Mouse (Mus musculus) limb, embryonic 14.5 days (tissue): ENCODE results near the gene Nup98. TPM values are rescaled to one million over a fixed set of nuclear protein-coding genes. Genes with fewer than 3 reads are reported as not detected.

Source experiments
- ATAC-seq: fragments of 200-750 bp; cut with Nextera tagmentation; 2 replicates; pipeline ENCODE4 v1.8.0; 2017; ENCODE audit warnings: low read depth, moderate number of reproducible peaks, moderate TSS enrichment; ENCODE audit not compliant: low FRiP score
- DNase-seq: peaks from one replicate; pipeline ENCODE4 v3.0.0-alpha.2; 2015; ENCODE audit warnings: low spot score
- H3K27ac ChIP-seq: fragments of 300-500 bp; sonication (generic); replicated peaks from 2 replicates; pipeline ENCODE4 v1.5.1; 2014; ENCODE audit warnings: low read depth, mild to moderate bottlenecking, low read length, moderate library complexity, mixed read lengths
- H3K27me3 ChIP-seq: fragments of 300-500 bp; sonication (generic); 2 replicates; pipeline ENCODE4 v1.6.1; 2014; ENCODE audit warnings: low read length, mixed read lengths; ENCODE audit not compliant: control insufficient read depth, insufficient read depth
- H3K36me3 ChIP-seq: fragments of 300-500 bp; sonication (generic); 2 replicates; pipeline ENCODE4 v1.6.1; 2014; ENCODE audit warnings: mild to moderate bottlenecking, low read length, moderate library complexity, mixed read lengths; ENCODE audit not compliant: control insufficient read depth, insufficient read depth
- H3K4me1 ChIP-seq: fragments of 300-500 bp; sonication (generic); 2 replicates; pipeline ENCODE4 v1.6.1; 2014; ENCODE audit warnings: antibody characterized with exemption, low read length, mixed read lengths; ENCODE audit not compliant: control insufficient read depth, insufficient read depth
- H3K4me2 ChIP-seq: fragments of 300-500 bp; sonication (generic); replicated peaks from 2 replicates; pipeline ENCODE4 v1.6.1; 2014; ENCODE audit warnings: low read depth, mild to moderate bottlenecking, low read length, moderate library complexity; ENCODE audit not compliant: severe bottlenecking
- H3K4me3 ChIP-seq: fragments of 300-500 bp; sonication (generic); replicated peaks from 2 replicates; pipeline ENCODE4 v1.5.1; 2014; ENCODE audit warnings: low read length
- H3K9ac ChIP-seq: fragments of 300-500 bp; sonication (generic); 2 replicates; pipeline ENCODE4 v1.6.1; 2014; ENCODE audit warnings: mild to moderate bottlenecking, low read depth, low read length, moderate library complexity; ENCODE audit not compliant: severe bottlenecking
- H3K9me3 ChIP-seq: fragments of 300-500 bp; sonication (generic); 2 replicates; pipeline ENCODE4 v1.6.1; 2016; ENCODE audit warnings: low read length; ENCODE audit not compliant: control insufficient read depth
- POLR2A ChIP-seq: fragments of 200-500 bp; IDR thresholded peaks from 2 replicates; pipeline ENCODE4 v1.8.0; 2012; ENCODE audit warnings: inconsistent platforms, mild to moderate bottlenecking, moderate library complexity, borderline replicate concordance; ENCODE audit not compliant: insufficient read depth, insufficient read length; ENCODE audit errors: extremely low read depth
- WGBS: fragments of 180-500 bp; shearing (Covaris S2); extraction: QIAGEN DNeasy Blood & Tissue Kit; methylation state at CpG from one replicate; pipeline ENCODE4 v1.1.7; 2014; 5-methylcytosine and 5-hydroxymethylcytosine counted together
- polyA plus RNA-seq, 2 experiments: library from polyadenylated mRNA; depleted of rRNA in 1 of 2; stranded (reverse) in 1 of 2; unstranded in 1 of 2; fragments of >200 nt; fragmentation: Nextera tagmentation in 1 of 2; extraction: Ambion mirVana in 1 of 2; gene quantifications; 2 replicates each; pipeline versions ENCODE4 v1.2.1 to v1.2.3; 2012 to 2014

Gene Nup98
- polyA plus RNA-seq (2012; rRNA removed) (27.3 and 28.3 TPM in 2 replicates), polyA plus RNA-seq (2014; fragmentation: Nextera tagmentation; extraction: Ambion mirVana) (38.9 and 41.5 TPM in 2 replicates)

DNA sequence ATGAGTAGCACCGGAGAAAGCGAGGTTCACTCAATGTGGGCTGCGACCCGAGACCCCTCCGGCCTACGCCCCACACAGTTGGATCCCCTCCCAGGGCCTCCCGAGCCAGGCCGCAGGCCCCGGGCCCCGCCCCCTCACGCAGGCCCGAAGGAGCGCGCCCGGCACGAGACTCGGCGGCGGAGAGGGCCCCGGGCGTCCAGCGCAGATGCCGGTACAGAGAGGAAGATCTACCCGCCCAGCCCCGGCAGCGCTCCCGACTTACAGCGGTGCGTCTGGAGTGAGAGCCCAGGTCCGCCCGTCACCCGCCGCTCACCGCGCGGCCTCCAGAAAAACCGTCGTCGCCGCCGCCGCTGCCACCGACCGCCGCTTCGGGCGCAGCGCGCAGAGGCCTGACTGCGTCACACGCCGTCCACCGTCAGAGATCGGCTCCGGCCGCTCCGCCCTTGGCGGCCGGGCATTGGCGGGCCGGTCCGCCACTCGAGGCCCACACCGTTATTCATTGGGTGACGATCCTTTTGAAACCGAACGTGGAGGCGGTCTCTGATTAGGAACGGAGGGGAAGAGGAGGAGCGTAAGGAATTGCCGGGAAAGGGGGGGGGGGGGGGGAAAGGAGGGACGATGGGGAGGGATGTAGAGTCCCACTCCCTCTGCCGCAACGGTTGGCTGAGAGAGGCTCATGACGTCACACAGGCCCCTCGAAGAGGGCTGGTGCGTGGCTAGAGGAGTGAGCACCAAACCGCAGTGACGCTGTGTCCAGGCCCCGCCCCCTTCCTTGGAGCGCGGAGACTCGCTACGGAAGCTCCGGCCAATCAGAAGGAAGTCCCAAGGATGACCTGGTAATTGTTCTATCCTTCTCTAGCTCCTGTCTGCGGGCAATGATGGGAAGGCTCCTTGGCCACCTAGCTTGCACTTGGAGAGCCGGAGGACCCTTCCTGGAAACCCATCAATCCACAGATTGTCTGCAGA, at the start of gene Nup98, which contains the start of gene Pgap2:
TSS of gene Nup98 (minus strand) at position 421 of the 966 bp plus-strand sequence.
TSS of gene Pgap2 (plus strand) at position 453 of the 966 bp plus-strand sequence.
- peak; percentile 85; the same call in 1 of the 2 replicates for TF ChIP-seq POLR2A
- DNase-seq, result peak; percentile 99
- WGBS, result 1% methylated on average over 56 of the region's 87 CpGs
- Histone ChIP-seq H3K9ac (peak within 1 kb of the TSS; percentile 86), H3K4me3 (peak within 1 kb of the TSS; percentile 86), H3K27me3 (no peaks in the 10 kb centered on the region), H3K4me1 (peaks cover 10% of the 10 kb centered on the region), H3K27ac (peak within 1 kb of the TSS; percentile 95), H3K4me2 (peak within 1 kb of the TSS; percentile 75), H3K36me3 (no peaks in the 10 kb centered on the region), H3K9me3 (no peaks in the 10 kb centered on the region)
- ATAC-seq, result peak; percentile 98

DNA sequence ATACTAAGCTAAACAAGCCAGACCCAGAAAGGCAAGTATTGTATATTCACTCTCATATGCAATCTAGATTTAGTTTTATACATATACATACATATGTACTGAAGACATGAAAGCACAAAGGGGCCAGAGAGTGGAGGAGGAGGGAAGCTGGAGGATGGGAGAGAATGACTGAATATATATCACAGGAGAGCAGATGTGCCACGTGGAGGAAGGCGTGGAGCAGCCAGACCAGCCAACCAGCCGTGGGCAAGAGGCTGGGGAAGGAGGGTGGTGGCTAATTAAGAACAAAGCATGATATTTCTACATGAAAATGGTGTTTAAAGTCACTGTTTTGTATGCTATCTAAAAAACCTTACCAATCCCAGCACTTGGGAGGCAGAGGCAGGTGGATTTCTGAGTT, 48.8 kb upstream of the Nup98 start:
- Histone ChIP-seq H3K27me3 (no peaks in the 10 kb centered on the region), H3K9ac (no peak overlapping the region), H3K36me3 (no peaks in the 10 kb centered on the region), H3K4me1 (no peaks in the 10 kb centered on the region), H3K9me3 (no peaks in the 10 kb centered on the region), H3K27ac (no peak overlapping the region), H3K4me2 (no peak overlapping the region), H3K4me3 (no peak overlapping the region)
- no peak for ATAC-seq
- TF ChIP-seq POLR2A, result no peak
- WGBS, result 61% methylated on average over 3 of the region's 3 CpGs
- DNase-seq, result no peak

DNA sequence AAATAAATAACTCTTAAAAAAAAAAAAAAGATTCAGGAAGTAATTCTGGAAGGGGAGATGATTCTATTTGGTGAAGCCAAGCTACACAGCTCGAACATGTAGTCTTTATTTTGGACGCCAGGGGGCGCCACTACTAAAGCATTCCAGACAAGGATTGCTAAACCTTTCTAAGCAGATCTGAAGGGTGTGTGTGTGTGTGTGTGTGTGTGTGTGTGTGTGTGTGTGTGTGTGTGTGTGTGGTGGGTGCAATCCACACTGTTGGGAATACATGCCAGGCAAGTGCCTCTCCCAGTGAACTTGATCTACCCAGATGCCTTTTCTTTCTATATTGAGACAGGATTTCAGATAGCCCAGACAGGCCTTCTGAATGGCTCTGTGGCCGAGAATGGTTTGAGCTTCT, 48.2 kb upstream of the Nup98 start:
- ATAC-seq (peak; percentile 61; the same call in 1 of the 2 replicates), DNase-seq (peak; percentile 85)
- WGBS, result 24% methylated on average over 4 of the region's 4 CpGs
- TF ChIP-seq POLR2A, result no peak
- H3K27me3 ChIP-seq, result no peaks in the 10 kb centered on the region
- H3K27ac ChIP-seq, result no peak overlapping the region
- H3K4me2 ChIP-seq, result no peak overlapping the region
- H3K4me1 ChIP-seq, result no peaks in the 10 kb centered on the region
- H3K4me3 ChIP-seq, result no peak overlapping the region
- H3K36me3 ChIP-seq, result no peaks in the 10 kb centered on the region
- no peaks in the 10 kb centered on the region for H3K9me3 ChIP-seq
- H3K9ac ChIP-seq, result no peak overlapping the region

DNA sequence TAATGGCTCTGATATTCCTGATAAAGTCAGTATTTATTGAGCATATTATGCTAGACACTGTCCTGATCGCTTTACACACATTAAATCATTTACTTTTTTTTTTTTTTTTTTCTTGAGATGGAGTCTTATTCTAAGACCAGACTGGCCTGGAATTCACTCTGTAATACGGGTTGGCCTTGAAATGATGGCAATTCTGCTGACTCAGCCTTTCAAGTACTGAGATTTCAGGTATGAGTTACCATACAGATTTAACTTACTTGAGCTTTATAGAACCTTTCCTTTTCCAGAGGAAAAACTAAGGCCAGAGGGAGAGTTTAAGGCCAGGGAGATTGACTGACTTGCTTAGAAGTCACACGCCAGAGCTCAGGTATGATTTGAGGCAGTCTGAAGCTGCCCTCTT, 46.7 kb upstream of the Nup98 start:
- ATAC-seq (no peak), DNase-seq (no peak)
- Histone ChIP-seq H3K27me3 (no peaks in the 10 kb centered on the region), H3K9ac (no peak overlapping the region), H3K36me3 (no peaks in the 10 kb centered on the region), H3K4me3 (no peak overlapping the region), H3K4me1 (no peaks in the 10 kb centered on the region), H3K4me2 (no peak overlapping the region), H3K27ac (no peak overlapping the region), H3K9me3 (no peaks in the 10 kb centered on the region)
- no peak for TF ChIP-seq POLR2A
- WGBS, result 77% methylated on average over 3 of the region's 3 CpGs

DNA sequence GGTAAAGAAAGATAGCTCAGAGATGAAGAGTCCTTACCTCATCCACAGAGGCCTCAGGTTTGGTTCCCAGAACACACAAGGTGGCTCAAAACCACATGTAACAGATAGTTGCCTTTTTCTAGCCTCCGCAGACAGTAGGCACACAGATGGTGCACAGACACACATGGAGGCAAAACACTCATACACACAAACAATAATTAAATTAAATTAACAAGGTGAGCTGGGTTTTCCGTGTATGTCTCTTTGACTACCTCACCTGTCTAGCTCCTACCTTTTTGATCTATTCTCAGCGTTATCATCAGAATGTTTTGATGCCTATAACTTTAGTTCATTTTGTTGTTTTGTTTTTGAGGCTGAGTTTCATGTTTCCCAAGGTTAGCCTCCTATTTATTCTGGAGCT, 46.0 kb upstream of the Nup98 start, which contains the start of gene Rhog:
TSS of gene Rhog (minus strand) at position 101 of the 400 bp plus-strand sequence.
- Histone ChIP-seq H3K4me2 (no peak within 1 kb of the TSS), H3K27ac (no peak within 1 kb of the TSS), H3K36me3 (no peaks in the 10 kb centered on the region), H3K4me3 (no peak within 1 kb of the TSS), H3K27me3 (no peaks in the 10 kb centered on the region), H3K4me1 (no peaks in the 10 kb centered on the region), H3K9ac (no peak within 1 kb of the TSS), H3K9me3 (no peaks in the 10 kb centered on the region)
- DNase-seq (no peak), ATAC-seq (no peak)
- no peak for TF ChIP-seq POLR2A
- 79% methylated on average over 3 of the region's 3 CpGs for WGBS
